ENCODE assay signal across 13 mouse cellular contexts in genomic region chr5:5686973-5687372, GRCm38 (mm10). TPM values are rescaled to one million over a fixed set of nuclear protein-coding genes. Genes with fewer than 3 reads are reported as not detected.
DNase-seq lines count a peak whose midpoint lies in the region; ATAC-seq and TF ChIP-seq lines count a peak whose summit lies in the region.
"Had no signal": no experiment of that assay in that cellular context is flagged by ENCODE, and none has a peak within 500 bp of the region (broad histone marks: within the 10 kb centered on the region; RNA-seq: fewer than 3 reads in every experiment).

No protein-coding gene starts in this region.

- peaks cover 10% of the 10 kb centered on the region for H3K4me1 ChIP-seq in heart, embryonic 16.5 days (ENCODE audit: control insufficient read depth, insufficient read depth, low read length)
- H3K4me1 ChIP-seq in lung, embryonic 15.5 days, result no peaks in the 10 kb centered on the region
- no peaks in the 10 kb centered on the region; the same call in 1 of the 2 replicates for H3K4me1 ChIP-seq in stomach, postnatal 0 days (replicated peaks; ENCODE audit: control insufficient read depth, insufficient read depth)
- H3K4me1 ChIP-seq: embryonic facial prominence, embryonic 12.5 days had no signal

- 4% methylated on average over 1 of the region's 1 CpGs for WGBS in heart, embryonic 16.5 days
- WGBS in lung, embryonic 15.5 days, result 3% methylated on average over 1 of the region's 1 CpGs
- 9% methylated on average over 1 of the region's 1 CpGs for WGBS in stomach, postnatal 0 days

- no peak for TF ChIP-seq EP300 in stomach, postnatal 0 days (optimal IDR thresholded peaks at IDR 0.05)

- no peaks in the 10 kb centered on the region for H3K36me3 ChIP-seq in heart, embryonic 16.5 days (ENCODE audit: control insufficient read depth, insufficient read depth)
- H3K36me3 ChIP-seq in lung, embryonic 15.5 days, result no peaks in the 10 kb centered on the region
- no peaks in the 10 kb centered on the region for H3K36me3 ChIP-seq in stomach, postnatal 0 days (ENCODE audit: control insufficient read depth, insufficient read depth, low read length)
- H3K36me3 ChIP-seq: embryonic facial prominence, embryonic 12.5 days; heart, embryonic 10.5 days had no signal

- H3K4me2 ChIP-seq in heart, embryonic 16.5 days (ENCODE audit: low read depth, low read length), result no peak overlapping the region
- no peak overlapping the region for H3K4me2 ChIP-seq in lung, embryonic 15.5 days
- no peak overlapping the region for H3K4me2 ChIP-seq in stomach, postnatal 0 days (replicated peaks; ENCODE audit: low read depth)
- H3K4me2 ChIP-seq: embryonic facial prominence, embryonic 12.5 days had no signal

- no peaks in the 10 kb centered on the region; the same call in 1 of the 2 replicates for H3K27me3 ChIP-seq in heart, embryonic 16.5 days (ENCODE audit: control insufficient read depth, insufficient read depth, low read length)
- H3K27me3 ChIP-seq in lung, embryonic 15.5 days, result no peaks in the 10 kb centered on the region
- no peaks in the 10 kb centered on the region for H3K27me3 ChIP-seq in stomach, postnatal 0 days (ENCODE audit: control insufficient read depth, insufficient read depth, low read length)
- H3K27me3 ChIP-seq: embryonic facial prominence, embryonic 12.5 days had no signal

- no peaks in the 10 kb centered on the region for H3K9me3 ChIP-seq in heart, embryonic 16.5 days (replicated peaks; ENCODE audit: control insufficient read depth, low read length)
- no peaks in the 10 kb centered on the region for H3K9me3 ChIP-seq in lung, embryonic 15.5 days
- no peaks in the 10 kb centered on the region for H3K9me3 ChIP-seq in stomach, postnatal 0 days (ENCODE audit: control insufficient read depth, low read length)
- H3K9me3 ChIP-seq: embryonic facial prominence, embryonic 12.5 days; heart, embryonic 10.5 days had no signal

- no peak overlapping the region for H3K27ac ChIP-seq in heart, embryonic 16.5 days (ENCODE audit: low read length)
- H3K27ac ChIP-seq in lung, embryonic 15.5 days, result no peak overlapping the region
- H3K27ac ChIP-seq in stomach, postnatal 0 days (replicated peaks), result no peak overlapping the region
- H3K27ac ChIP-seq: embryonic facial prominence, embryonic 12.5 days; heart, embryonic 10.5 days; macrophage had no signal

- ATAC-seq in heart, embryonic 16.5 days (replicated peaks; ENCODE audit: extremely low read depth, insufficient read depth, low FRiP score), result peak; percentile 32; the same call in 1 of the 2 replicates
- peak; percentile 81 for ATAC-seq in lung, embryonic 15.5 days (ENCODE audit: borderline replicate concordance, extremely low read depth, low FRiP score, low TSS enrichment)
- ATAC-seq in stomach, postnatal 0 days (ENCODE audit: low FRiP score, low TSS enrichment), result peak; percentile 43; the same call in 1 of the 2 replicates
- ATAC-seq: CD4-positive, CD25-positive, alpha-beta regulatory T cell, adult 4 months had no signal

- peak; percentile 53 for TF ChIP-seq CTCF in stomach, postnatal 0 days (IDR thresholded peaks at IDR 0.05; ENCODE audit: low read depth)

- no peak for DNase-seq in heart, adult 8-10 months (ENCODE audit: low spot score)
- no peak for DNase-seq in lung, postnatal 36 days
- DNase-seq in embryo, embryonic 9.5 days (ENCODE audit: extremely low spot score), result peak; percentile 22
- DNase-seq in stomach, postnatal 0 days (ENCODE audit: low spot score), result no peak
- no peak for DNase-seq in cerebellum, adult 11 months
- no peak for DNase-seq in layer of hippocampus, adult 9-10 months (ENCODE audit: low spot score)

- no peak overlapping the region for H3K9ac ChIP-seq in heart, embryonic 16.5 days (ENCODE audit: low read length)
- no peak overlapping the region for H3K9ac ChIP-seq in lung, embryonic 15.5 days
- H3K9ac ChIP-seq in stomach, postnatal 0 days (ENCODE audit: low read length), result no peak overlapping the region
- H3K9ac ChIP-seq: embryonic facial prominence, embryonic 12.5 days had no signal

- H3K4me3 ChIP-seq in heart, embryonic 16.5 days (ENCODE audit: low read length), result no peak overlapping the region
- H3K4me3 ChIP-seq in lung, embryonic 15.5 days, result no peak overlapping the region
- no peak overlapping the region for H3K4me3 ChIP-seq in stomach, postnatal 0 days (ENCODE audit: low read depth, low read length)
- H3K4me3 ChIP-seq: embryonic facial prominence, embryonic 12.5 days; heart, embryonic 10.5 days had no signal

RNA-seq across cellular contexts. Expression of gene Steap2, which starts 7.4 kb away (rescaled TPM):
- polyA plus RNA-seq in heart, embryonic 16.5 days (2015; fragmentation: Nextera tagmentation; extraction: Ambion mirVana), result 2.1 and 2.3 TPM in 2 replicates
- total RNA-seq in heart, adult 8-10 months (2022), result under 1 TPM; 0.44 to 0.65 (median 0.60) TPM
- polyA plus RNA-seq in lung, embryonic 15.5 days (2015; fragmentation: Nextera tagmentation; extraction: Ambion mirVana), result 3.7 and 3.8 TPM in 2 replicates
- polyA plus RNA-seq in stomach, postnatal 0 days (2015; fragmentation: Nextera tagmentation; extraction: Ambion mirVana), result 4.2 and 5.0 TPM in 2 replicates
- total RNA-seq: monocyte, adult 5-6 weeks had no signal
- polyA plus RNA-seq: CD4-positive, CD25-positive, alpha-beta regulatory T cell, adult 4 months; macrophage had no signal

RNA-seq across cellular contexts. Expression of gene Cfap69, which starts 22.9 kb away (rescaled TPM):
- 1.6 and 2.0 TPM in 2 replicates for polyA plus RNA-seq in heart, embryonic 16.5 days (2015; fragmentation: Nextera tagmentation; extraction: Ambion mirVana)
- 1 to 10 TPM in 1 of 4 experiments, under 1 TPM in 3; 0.44 to 1.1 (median 0.68) TPM for total RNA-seq in heart, adult 8-10 months (2022)
- 4.1 and 4.4 TPM in 2 replicates for polyA plus RNA-seq in lung, embryonic 15.5 days (2015; fragmentation: Nextera tagmentation; extraction: Ambion mirVana)
- 7.2 and 8.1 TPM in 2 replicates for polyA plus RNA-seq in stomach, postnatal 0 days (2015; fragmentation: Nextera tagmentation; extraction: Ambion mirVana)
- polyA plus RNA-seq: CD4-positive, CD25-positive, alpha-beta regulatory T cell, adult 4 months; macrophage had no signal
